Mouse (Mus musculus) lung, embryonic 14.5 days (tissue): ENCODE measurements around the gene Nav1. TPM values are rescaled to one million over a fixed set of nuclear protein-coding genes. Genes with fewer than 3 reads are reported as not detected.

Experiments used
- ATAC-seq: fragments of 200-750 bp; cut with Nextera tagmentation; 2 replicates; pipeline ENCODE4 v1.8.0; 2017; ENCODE audit warnings: mild to moderate bottlenecking, moderate TSS enrichment, moderate library complexity; ENCODE audit not compliant: insufficient read depth
- DNase-seq: peaks from one replicate; pipeline ENCODE4 v3.0.0-alpha.2; 2015
- H3K27ac ChIP-seq: fragments of 300-500 bp; sonication (generic); 2 replicates; pipeline ENCODE4 v1.5.1; 2014; ENCODE audit warnings: low read depth, mild to moderate bottlenecking, moderate library complexity
- H3K27me3 ChIP-seq: fragments of 300-500 bp; sonication (generic); 2 replicates; pipeline ENCODE4 v1.6.1; 2014; ENCODE audit warnings: low read length, control low read depth; ENCODE audit not compliant: insufficient read depth
- H3K36me3 ChIP-seq: fragments of 300-500 bp; sonication (generic); 2 replicates; pipeline ENCODE4 v1.6.1; 2014; ENCODE audit warnings: control low read depth; ENCODE audit not compliant: insufficient read depth
- H3K4me1 ChIP-seq: fragments of 300-500 bp; sonication (generic); 2 replicates; pipeline ENCODE4 v1.6.1; 2014; ENCODE audit warnings: antibody characterized with exemption, control low read depth; ENCODE audit not compliant: insufficient read depth
- H3K4me2 ChIP-seq: fragments of 300-500 bp; sonication (generic); 2 replicates; pipeline ENCODE4 v1.6.1; 2014; ENCODE audit warnings: mild to moderate bottlenecking
- H3K4me3 ChIP-seq: fragments of 300-500 bp; sonication (generic); 2 replicates; pipeline ENCODE4 v1.5.1; 2014; ENCODE audit warnings: low read depth, low read length
- H3K9ac ChIP-seq: fragments of 300-500 bp; sonication (generic); 2 replicates; pipeline ENCODE4 v1.6.1; 2014
- H3K9me3 ChIP-seq: fragments of 300-500 bp; sonication (generic); 2 replicates; pipeline ENCODE4 v1.6.1; 2016; ENCODE audit warnings: low read depth, low read length, control low read depth
- CTCF ChIP-seq: IDR thresholded peaks from 2 replicates; pipeline ENCODE4 v1.5.1; 2016; ENCODE audit warnings: antibody characterized with exemption, low read depth
- WGBS: fragments of 180-500 bp; shearing (Covaris S2); extraction: QIAGEN DNeasy Blood & Tissue Kit; methylation state at CpG from one replicate; pipeline ENCODE4 v1.1.7; 2014; 5-methylcytosine and 5-hydroxymethylcytosine counted together
- polyA plus RNA-seq: library from polyadenylated mRNA; unstranded; fragments of >200 nt; fragmentation: Nextera tagmentation; extraction: Ambion mirVana; gene quantifications from 2 replicates; pipeline ENCODE4 v1.2.1, GENCODE M21; 2014

Nav1 gene
- polyA plus RNA-seq, 1 experiment from 2014 or later = 21.7 TPM

DNA sequence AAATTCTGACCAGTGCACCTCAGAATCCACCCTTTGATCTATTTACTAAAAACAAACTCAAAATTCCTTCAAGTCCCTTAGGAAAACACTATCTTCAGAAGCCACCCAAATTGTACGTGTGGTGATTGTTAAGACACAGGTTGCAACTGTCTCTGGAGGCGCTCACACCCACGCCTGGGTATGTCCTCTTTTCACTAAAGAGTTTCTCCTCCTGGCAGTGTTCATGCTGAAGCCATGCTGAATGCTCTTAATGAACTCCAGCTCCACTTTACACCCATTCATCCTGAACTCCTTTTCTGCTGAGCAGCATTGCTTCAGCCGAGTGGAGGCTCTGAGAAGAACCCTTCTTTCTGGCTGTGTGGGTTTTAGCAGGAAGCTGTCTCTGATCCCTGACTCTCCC lies 53.9 kb downstream of the Nav1 start:
- TF ChIP-seq CTCF = no peak
- Histone ChIP-seq H3K36me3 (no peaks in the 10 kb centered on the region), H3K4me1 (peaks cover 18% of the 10 kb centered on the region), H3K4me3 (no peak overlapping the region), H3K27ac (no peak overlapping the region), H3K4me2 (no peak overlapping the region), H3K27me3 (no peaks in the 10 kb centered on the region), H3K9me3 (no peaks in the 10 kb centered on the region), H3K9ac (no peak overlapping the region)
- DNase-seq = no peak
- ATAC-seq = no peak
- WGBS = 67% methylated on average over 4 of the region's 4 CpGs

DNA sequence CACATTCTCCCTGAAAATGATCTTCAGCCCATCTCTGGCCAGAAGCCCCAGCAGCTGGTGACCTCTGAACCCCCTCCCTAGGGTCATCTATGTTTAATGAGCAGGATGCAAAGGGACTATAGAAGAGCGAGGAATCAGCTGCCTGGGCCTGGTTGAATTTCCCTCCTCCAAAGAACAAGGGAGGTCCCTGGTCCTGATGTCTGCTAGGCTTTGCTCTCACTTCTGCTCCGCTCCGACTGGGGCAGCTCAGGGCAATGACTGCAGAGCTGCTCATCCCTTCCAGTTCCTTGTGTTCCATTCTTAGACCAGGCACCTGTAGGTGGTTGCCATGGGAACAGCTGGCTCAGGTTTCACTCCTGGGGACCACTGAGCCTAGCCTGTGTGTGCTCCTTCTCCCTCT lies 56.2 kb downstream of the Nav1 start:
- no peak overlapping the region for H3K4me2 ChIP-seq
- H3K9ac ChIP-seq = no peak overlapping the region
- peaks cover 18% of the 10 kb centered on the region; the same call in 1 of the 2 replicates for H3K4me1 ChIP-seq
- 78% methylated on average over 3 of the region's 3 CpGs for WGBS
- no peak overlapping the region for H3K4me3 ChIP-seq
- DNase-seq (no peak), ATAC-seq (no peak)
- H3K27me3 ChIP-seq = no peaks in the 10 kb centered on the region
- H3K36me3 ChIP-seq = no peaks in the 10 kb centered on the region
- no peak for TF ChIP-seq CTCF
- H3K27ac ChIP-seq = no peak overlapping the region
- H3K9me3 ChIP-seq = no peaks in the 10 kb centered on the region

DNA sequence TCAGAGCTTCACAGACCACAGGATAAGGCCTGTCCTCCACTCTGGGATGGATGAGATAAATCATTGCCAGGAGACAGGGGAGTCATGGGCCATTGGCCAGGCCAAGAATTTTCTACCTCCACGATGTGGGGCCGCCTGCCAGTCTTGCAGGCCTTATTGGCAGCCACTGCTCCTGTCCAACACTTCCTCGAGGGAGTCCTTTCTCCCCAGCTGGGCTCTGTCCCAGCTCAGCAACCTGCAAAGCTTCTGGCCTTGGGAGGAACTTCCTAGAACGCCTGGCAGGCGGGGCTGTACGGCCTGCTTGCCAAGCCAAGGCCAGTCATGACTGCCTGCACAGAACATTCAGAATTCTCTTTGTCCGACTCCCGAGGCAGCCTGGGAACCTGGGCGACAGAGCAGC lies 58.3 kb downstream of the Nav1 start:
- Histone ChIP-seq H3K27me3 (no peaks in the 10 kb centered on the region), H3K4me1 (peaks cover 7% of the 10 kb centered on the region; the same call in 1 of the 2 replicates), H3K9me3 (no peaks in the 10 kb centered on the region), H3K4me3 (no peak overlapping the region), H3K9ac (peak overlapping the region; percentile 4; the same call in 1 of the 2 replicates), H3K27ac (peak overlapping the region; percentile 27; the same call in 1 of the 2 replicates), H3K4me2 (no peak overlapping the region), H3K36me3 (no peaks in the 10 kb centered on the region)
- ATAC-seq (peak; percentile 55; the same call in 1 of the 2 replicates), DNase-seq (peak; percentile 62)
- 43% methylated on average over 9 of the region's 9 CpGs for WGBS
- peak; percentile 12; the same call in 1 of the 2 replicates for TF ChIP-seq CTCF

DNA sequence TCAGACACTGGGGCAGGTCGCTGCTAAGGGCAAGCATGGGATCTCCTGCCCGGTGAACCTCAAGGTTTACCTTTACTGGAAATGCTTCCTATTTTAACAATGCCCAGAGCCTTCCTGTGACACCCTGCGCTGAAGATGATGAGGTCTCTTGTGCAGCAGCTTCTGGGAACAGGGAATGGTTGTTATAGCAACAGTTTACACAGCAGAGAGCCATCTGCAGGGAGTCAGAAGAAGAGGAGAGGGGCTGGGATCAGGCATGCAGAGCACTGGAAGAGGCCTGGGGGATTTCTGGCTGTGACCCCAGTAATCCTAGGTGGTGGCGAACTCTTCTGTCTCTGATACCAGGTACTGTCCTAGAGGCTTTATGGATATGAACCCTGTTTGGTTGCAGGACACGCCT lies 61.0 kb downstream of the Nav1 start:
- Histone ChIP-seq H3K27ac (no peak overlapping the region), H3K4me2 (no peak overlapping the region), H3K36me3 (no peaks in the 10 kb centered on the region), H3K4me3 (no peak overlapping the region), H3K4me1 (peaks cover 7% of the 10 kb centered on the region; the same call in 1 of the 2 replicates), H3K9ac (no peak overlapping the region), H3K27me3 (no peaks in the 10 kb centered on the region), H3K9me3 (no peaks in the 10 kb centered on the region)
- DNase-seq (no peak), ATAC-seq (no peak)
- WGBS = 62% methylated on average over 5 of the region's 5 CpGs
- TF ChIP-seq CTCF = no peak

DNA sequence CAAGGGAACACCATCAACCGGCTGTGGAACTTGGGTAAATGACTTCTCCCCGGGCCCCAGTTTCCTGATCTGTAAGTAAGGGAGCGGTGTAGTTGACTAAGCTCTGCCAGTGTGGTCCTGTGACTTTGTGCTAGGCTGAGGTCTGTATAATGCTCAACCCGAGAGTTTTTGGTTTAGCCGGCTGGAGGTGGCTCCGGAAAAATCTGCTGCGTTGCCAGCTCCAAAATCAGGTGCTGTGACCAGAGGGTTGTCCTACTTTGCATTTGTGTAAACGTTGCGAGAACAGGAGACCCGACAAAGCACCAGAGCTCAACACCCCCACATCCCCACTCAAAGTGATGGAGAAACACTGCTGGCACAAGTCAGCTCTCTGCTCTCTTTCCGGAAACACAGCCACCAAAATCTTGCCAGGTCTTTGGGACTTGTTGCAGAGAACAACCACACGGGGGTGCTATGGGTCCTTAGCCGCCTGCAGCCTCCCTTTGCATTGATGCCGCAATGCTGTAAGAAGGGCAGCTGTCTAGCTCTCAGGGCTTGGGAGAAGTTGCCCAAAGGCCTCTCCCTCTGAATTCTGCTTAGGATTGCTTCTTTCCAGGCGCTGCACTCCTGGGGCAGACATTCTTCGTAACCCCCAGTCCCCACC lies 62.5 kb downstream of the Nav1 start:
- TF ChIP-seq CTCF = peak; percentile 95
- Histone ChIP-seq H3K4me3 (no peak overlapping the region), H3K36me3 (no peaks in the 10 kb centered on the region), H3K9ac (no peak overlapping the region), H3K4me2 (no peak overlapping the region), H3K27ac (no peak overlapping the region), H3K27me3 (no peaks in the 10 kb centered on the region), H3K4me1 (peaks cover 7% of the 10 kb centered on the region; the same call in 1 of the 2 replicates), H3K9me3 (no peaks in the 10 kb centered on the region)
- peak; percentile 97 for DNase-seq
- WGBS = 43% methylated on average over 16 of the region's 16 CpGs
- ATAC-seq = 0 out of 2 replicates have a peak, but pooled peaks have one; percentile 39

DNA sequence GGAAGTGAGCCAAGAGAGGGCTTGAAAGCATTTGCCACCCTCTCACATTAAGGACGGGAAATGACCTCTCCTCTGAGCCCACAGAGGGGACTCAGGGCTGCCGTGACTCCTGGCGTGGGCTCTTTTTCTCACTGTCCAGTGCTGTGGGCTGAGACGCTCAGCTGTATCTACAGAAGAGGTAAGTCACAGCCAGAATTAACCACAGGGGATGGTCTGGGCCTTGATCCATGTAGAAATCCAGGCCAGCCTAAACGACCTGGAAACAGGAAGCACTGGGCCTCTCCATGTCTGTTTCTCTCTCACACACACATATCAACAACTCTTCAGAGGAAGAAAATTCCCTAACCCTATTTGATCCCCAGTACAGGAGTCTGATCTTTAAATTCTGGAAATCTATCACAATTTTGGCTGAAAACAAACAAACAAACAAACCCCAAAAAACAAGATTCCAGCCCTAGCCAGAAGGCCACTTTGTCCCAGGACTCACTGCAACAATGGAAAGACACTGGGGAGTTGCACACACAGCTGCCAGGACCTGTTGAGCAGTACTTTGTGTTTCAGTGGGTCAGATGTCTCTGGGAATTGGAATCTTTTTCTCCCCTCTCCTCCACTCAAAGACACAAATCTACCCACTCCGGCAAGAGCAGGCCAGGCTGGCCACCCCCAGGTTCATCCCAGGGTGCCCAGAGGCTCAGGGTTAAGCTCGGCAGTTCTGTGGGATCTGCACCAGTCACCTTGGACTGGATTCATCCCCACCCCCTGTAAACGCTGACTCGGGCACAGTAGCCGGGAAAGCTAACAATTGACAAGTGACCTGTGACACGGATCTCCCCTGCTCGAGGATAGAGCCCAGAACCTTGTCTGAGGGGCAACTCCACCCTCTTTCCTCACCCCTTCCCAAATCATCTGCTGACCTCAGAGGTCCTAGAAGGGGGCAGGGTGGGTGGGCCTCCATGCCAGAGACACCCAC lies 64.0 kb downstream of the Nav1 start:
- no peak overlapping the region for H3K27ac ChIP-seq
- H3K9me3 ChIP-seq = no peaks in the 10 kb centered on the region
- TF ChIP-seq CTCF = no peak
- DNase-seq (no peak), ATAC-seq (no peak)
- H3K9ac ChIP-seq = peak overlapping the region; percentile 15; the same call in 1 of the 2 replicates
- no peaks in the 10 kb centered on the region for H3K27me3 ChIP-seq
- H3K4me1 ChIP-seq = peaks cover 7% of the 10 kb centered on the region
- no peak overlapping the region for H3K4me2 ChIP-seq
- no peaks in the 10 kb centered on the region for H3K36me3 ChIP-seq
- H3K4me3 ChIP-seq = no peak overlapping the region
- 33% methylated on average over 12 of the region's 12 CpGs for WGBS

DNA sequence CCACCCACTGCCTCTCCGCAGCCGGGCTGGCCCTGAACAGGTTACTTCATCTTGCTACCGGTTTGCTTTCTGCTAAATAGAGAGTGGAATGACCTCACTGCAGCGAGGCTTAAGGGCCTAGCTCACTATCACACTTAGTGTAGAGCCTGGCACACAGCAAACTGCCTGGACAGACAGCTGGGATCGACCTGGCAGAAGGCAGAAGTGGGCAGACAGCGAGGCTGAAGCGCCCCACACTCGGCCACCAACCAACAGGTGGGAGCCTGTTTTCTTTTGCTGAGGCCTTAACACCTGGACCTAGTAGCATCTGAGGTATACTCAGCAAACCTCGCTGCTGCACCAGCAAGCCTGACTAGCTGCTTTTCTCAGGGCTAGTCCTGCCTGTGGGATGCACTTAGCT lies 65.0 kb downstream of the Nav1 start:
- Histone ChIP-seq H3K36me3 (no peaks in the 10 kb centered on the region), H3K27ac (no peak overlapping the region), H3K9ac (no peak overlapping the region), H3K9me3 (no peaks in the 10 kb centered on the region), H3K27me3 (no peaks in the 10 kb centered on the region), H3K4me3 (no peak overlapping the region), H3K4me2 (no peak overlapping the region), H3K4me1 (peaks cover 11% of the 10 kb centered on the region)
- ATAC-seq (no peak), DNase-seq (no peak)
- no peak for TF ChIP-seq CTCF
- WGBS = 82% methylated on average over 9 of the region's 9 CpGs
